Mouse (Mus musculus): ENCODE data around the gene Entpd1. TPM values are rescaled to one million over a fixed set of nuclear protein-coding genes. Genes with fewer than 3 reads are reported as not detected.

Gene Entpd1
- polyA plus RNA-seq, 1 experiment from 2014 or later: 7.5 TPM

- Histone ChIP-seq H3K4me1 (no peaks in the 10 kb centered on the region), H3K4me3 (no peak overlapping the region), H3K27me3 (no peaks in the 10 kb centered on the region), H3K4me2 (no peak overlapping the region), H3K9ac (no peak overlapping the region), H3K9me3 (no peaks in the 10 kb centered on the region), H3K27ac (no peak overlapping the region), H3K36me3 (no peaks in the 10 kb centered on the region)
- ATAC-seq (ENCODE audit: insufficient number of reproducible peaks, insufficient read depth, low FRiP score, low TSS enrichment, low read depth): no peak
- 40% methylated on average over 7 of the region's 7 CpGs for WGBS
Observed at GRCm38 (mm10) chr19:40769341-40769770, 157.2 kb downstream of the Entpd1 start.

DNA sequence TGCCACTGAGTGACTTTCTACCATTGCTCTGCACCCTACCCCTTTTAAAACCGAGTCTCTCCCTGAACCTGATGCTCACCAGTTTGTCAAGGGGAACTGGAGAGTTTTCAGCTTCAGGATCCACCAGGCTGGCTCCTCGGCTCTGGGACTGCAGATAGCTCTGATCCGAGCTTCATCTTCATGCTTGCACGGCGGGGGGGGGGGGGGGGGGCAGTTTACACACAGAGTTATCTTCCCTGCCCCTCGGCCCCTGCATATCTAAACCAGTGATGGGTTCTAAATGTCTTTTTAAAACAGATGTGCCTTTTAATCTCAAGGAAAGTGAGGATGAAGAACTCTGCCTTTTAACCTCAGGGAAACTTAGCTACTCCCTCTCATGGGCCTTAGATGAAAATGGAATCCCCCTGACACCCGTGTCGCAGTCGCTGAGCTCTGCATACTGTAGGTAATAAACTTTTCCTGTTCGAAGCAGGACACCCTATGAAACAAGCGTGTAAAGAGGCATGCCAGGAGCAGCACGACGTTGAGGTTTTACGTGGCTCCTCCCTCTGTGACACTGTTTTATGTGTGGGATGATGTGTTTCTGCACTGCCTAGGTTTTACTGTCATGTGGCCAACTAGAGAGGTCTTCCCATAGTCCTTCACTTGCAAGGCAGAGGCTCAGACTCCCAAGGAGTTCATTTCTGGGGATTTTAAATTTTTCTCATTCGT lies 176.0 kb downstream of the Entpd1 start:
- no peak overlapping the region for H3K4me2 ChIP-seq
- H3K36me3 ChIP-seq: no peaks in the 10 kb centered on the region
- H3K9ac ChIP-seq: no peak overlapping the region
- no peak overlapping the region for H3K27ac ChIP-seq
- no peak overlapping the region for H3K4me3 ChIP-seq
- no peaks in the 10 kb centered on the region for H3K4me1 ChIP-seq
- H3K9me3 ChIP-seq: no peaks in the 10 kb centered on the region
- H3K27me3 ChIP-seq: no peaks in the 10 kb centered on the region
- 68% methylated on average over 15 of the region's 15 CpGs for WGBS
- ATAC-seq (ENCODE audit: insufficient number of reproducible peaks, insufficient read depth, low FRiP score, low TSS enrichment, low read depth): no peak

- 75% methylated on average over 2 of the region's 2 CpGs for WGBS
- Histone ChIP-seq H3K36me3 (no peaks in the 10 kb centered on the region), H3K4me1 (no peaks in the 10 kb centered on the region), H3K9ac (no peak overlapping the region), H3K9me3 (no peaks in the 10 kb centered on the region), H3K4me3 (no peak overlapping the region), H3K27me3 (no peaks in the 10 kb centered on the region), H3K4me2 (no peak overlapping the region), H3K27ac (no peak overlapping the region)
- ATAC-seq (ENCODE audit: insufficient number of reproducible peaks, insufficient read depth, low FRiP score, low TSS enrichment, low read depth): no peak
Observed at GRCm38 (mm10) chr19:40788715-40789084, 176.5 kb downstream of the Entpd1 start.

Other genes starting within 250 kb of the Entpd1 start
- gene Sorbs1, start 98.6 kb upstream of the Entpd1 start, polyA plus RNA-seq (2015; fragmentation: Nextera tagmentation; extraction: Ambion mirVana): 37.7 and 47.6 TPM in 2 replicates
- gene Aldh18a1, start 23.9 kb upstream of the Entpd1 start, polyA plus RNA-seq (2015; fragmentation: Nextera tagmentation; extraction: Ambion mirVana): 73.4 and 75.1 TPM in 2 replicates
- gene Tctn3, start 133 bp upstream of the Entpd1 start, polyA plus RNA-seq (2015; fragmentation: Nextera tagmentation; extraction: Ambion mirVana): 14.8 and 17.0 TPM in 2 replicates
- gene Cc2d2b, start 136.4 kb downstream of the Entpd1 start, polyA plus RNA-seq (2015; fragmentation: Nextera tagmentation; extraction: Ambion mirVana): 0.08 TPM in 1 of 2 replicates, not detected in the other
- 14.4 and 18.4 TPM in 2 replicates for gene Ccnj, start 218.9 kb downstream of the Entpd1 start, polyA plus RNA-seq (2015; fragmentation: Nextera tagmentation; extraction: Ambion mirVana)

All from embryonic facial prominence, embryonic 13.5 days (tissue).